Mouse (Mus musculus): ENCODE results near the gene Cenpx. TPM values are rescaled to one million over a fixed set of nuclear protein-coding genes. Genes with fewer than 3 reads are reported as not detected.

The Cenpx gene
- total and polyA plus RNA-seq, 2 experiments from 2014 or later, result 70.8 to 94.6 TPM

DNA sequence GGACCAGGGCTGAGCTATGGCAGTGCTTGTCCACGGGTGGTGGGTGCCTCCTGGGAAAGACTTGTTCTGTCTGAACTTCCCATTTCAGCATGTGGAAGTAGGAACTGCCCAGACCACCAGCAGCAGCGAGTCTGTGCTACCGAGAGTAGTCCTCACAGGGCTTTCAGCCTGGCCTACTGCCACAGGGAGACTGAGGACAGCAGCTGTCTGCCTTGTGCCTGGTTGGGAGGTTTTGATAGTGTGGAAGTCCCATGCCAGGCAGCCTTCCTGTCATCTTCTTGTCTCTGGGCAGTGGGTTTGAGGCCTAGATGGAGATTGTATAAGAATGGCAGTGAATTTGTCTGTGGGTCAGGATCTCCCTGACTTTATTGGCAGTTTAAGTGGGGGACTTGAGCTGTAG lies 24.2 kb downstream of the Cenpx start:
- Histone ChIP-seq H3K4me2 (ENCODE audit: low read depth, low read length, poor library complexity, severe bottlenecking) (no peak overlapping the region), H3K9ac (replicated peaks; ENCODE audit: low read length, poor library complexity, severe bottlenecking) (no peak overlapping the region), H3K36me3 (ENCODE audit: insufficient read depth, low read length) (peaks cover 25% of the 10 kb centered on the region), H3K27ac (ENCODE audit: low read depth, low read length) (no peak overlapping the region), H3K9me3 (ENCODE audit: low read length) (no peaks in the 10 kb centered on the region), H3K4me3 (ENCODE audit: low read depth, low read length) (no peak overlapping the region), H3K27me3 (ENCODE audit: insufficient read depth, low read length) (no peaks in the 10 kb centered on the region), H3K4me1 (ENCODE audit: insufficient read depth, low read length) (no peaks in the 10 kb centered on the region)
- WGBS, result 79% methylated on average over 3 of the region's 3 CpGs
- ATAC-seq (ENCODE audit: low FRiP score) (no peak), DNase-seq (ENCODE audit: low spot score) (no peak)
- no peak for TF ChIP-seq CTCF (IDR thresholded peaks at IDR 0.05)

DNA sequence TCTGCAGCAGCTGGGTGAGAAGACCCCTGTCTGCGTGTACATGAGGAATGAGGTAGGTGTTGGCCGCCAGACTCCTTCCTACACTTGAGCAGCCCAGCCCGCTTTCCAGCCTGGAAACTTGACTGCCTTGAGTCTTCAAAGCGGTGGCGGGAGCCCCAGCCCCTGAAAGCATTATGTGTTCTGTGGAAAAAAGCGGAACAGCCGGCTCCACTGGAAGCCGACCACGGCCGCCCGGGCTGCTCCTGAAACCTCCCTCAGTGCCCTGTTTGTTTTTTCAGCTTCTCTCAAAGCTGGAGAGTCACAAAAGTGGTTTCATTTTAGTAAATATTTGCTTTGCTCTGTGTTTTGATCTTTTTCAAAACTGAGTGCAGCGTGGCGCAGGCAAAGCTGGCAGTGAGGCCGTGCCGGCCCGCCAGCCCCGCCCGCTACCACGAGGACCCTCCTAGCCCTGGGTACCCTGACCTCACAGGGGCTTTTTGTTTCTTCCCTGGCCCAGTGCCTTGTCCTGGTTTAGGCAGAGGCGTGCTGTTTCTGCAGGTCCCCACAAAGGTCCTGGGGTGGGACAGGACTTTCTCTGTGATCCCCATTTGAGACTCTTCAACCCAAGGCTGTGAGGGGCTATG lies 26.8 kb downstream of the Cenpx start:
- 70% methylated on average over 20 of the region's 20 CpGs for WGBS
- H3K27me3 ChIP-seq (ENCODE audit: insufficient read depth, low read length), result no peaks in the 10 kb centered on the region
- TF ChIP-seq CTCF (IDR thresholded peaks at IDR 0.05), result no peak
- no peak for DNase-seq (ENCODE audit: low spot score)
- H3K27ac ChIP-seq (ENCODE audit: low read depth, low read length), result no peak overlapping the region
- no peak overlapping the region for H3K4me3 ChIP-seq (ENCODE audit: low read depth, low read length)
- no peak overlapping the region for H3K4me2 ChIP-seq (ENCODE audit: low read depth, low read length, poor library complexity, severe bottlenecking)
- no peak overlapping the region for H3K9ac ChIP-seq (replicated peaks; ENCODE audit: low read length, poor library complexity, severe bottlenecking)
- no peaks in the 10 kb centered on the region for H3K9me3 ChIP-seq (ENCODE audit: low read length)
- H3K36me3 ChIP-seq (ENCODE audit: insufficient read depth, low read length), result peaks cover 36% of the 10 kb centered on the region
- ATAC-seq (ENCODE audit: low FRiP score), result no peak
- H3K4me1 ChIP-seq (ENCODE audit: insufficient read depth, low read length), result no peaks in the 10 kb centered on the region

DNA sequence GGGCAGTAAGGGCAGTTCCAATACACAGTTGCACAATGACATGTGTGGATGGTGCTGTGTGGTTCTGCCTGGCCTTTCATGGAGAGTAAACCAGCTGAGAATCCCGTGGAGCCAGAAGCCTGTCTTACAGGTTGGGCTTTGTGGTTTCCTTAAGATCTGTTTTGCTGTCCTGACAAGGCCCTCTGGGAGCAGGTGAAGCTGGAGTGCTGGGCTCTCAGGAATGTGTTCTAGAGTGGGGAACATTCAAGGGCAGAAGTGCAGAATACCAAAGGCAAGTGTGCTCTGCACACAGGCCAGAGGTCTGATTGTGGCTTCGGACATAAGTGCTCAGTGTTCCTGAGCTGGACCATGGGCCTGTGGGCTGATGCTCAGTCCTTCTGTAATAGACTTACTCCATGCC lies 28.9 kb downstream of the Cenpx start:
- DNase-seq (ENCODE audit: low spot score), result no peak
- peaks cover 54% of the 10 kb centered on the region for H3K36me3 ChIP-seq (ENCODE audit: insufficient read depth, low read length)

DNA sequence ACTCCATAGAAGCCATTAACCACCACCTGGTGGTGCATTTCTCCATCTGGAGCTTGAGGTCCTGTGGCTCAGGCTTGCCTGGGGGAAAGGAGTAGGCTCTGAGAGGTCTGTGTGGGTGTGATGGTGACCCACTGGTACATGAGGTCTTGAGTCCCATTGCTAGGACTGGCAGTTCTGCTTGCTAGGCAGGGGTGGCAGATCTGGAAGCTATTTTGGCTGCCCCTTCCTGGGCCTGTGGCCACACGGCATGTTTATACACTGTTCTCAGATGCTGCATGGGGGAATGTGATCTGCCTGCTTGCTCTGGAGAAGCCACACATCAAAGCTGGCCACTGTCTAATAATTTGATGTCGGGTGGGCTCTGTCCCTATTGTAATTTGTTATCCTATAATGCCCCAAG lies 29.5 kb downstream of the Cenpx start:
- no peaks in the 10 kb centered on the region for H3K4me1 ChIP-seq (ENCODE audit: insufficient read depth, low read length)
- H3K27me3 ChIP-seq (ENCODE audit: insufficient read depth, low read length), result no peaks in the 10 kb centered on the region
- H3K36me3 ChIP-seq (ENCODE audit: insufficient read depth, low read length), result peaks cover 50% of the 10 kb centered on the region
- no peak for TF ChIP-seq CTCF (IDR thresholded peaks at IDR 0.05)
- ATAC-seq (ENCODE audit: low FRiP score) (no peak), DNase-seq (ENCODE audit: low spot score) (no peak)
- no peak overlapping the region for H3K9ac ChIP-seq (replicated peaks; ENCODE audit: low read length, poor library complexity, severe bottlenecking)
- no peaks in the 10 kb centered on the region for H3K9me3 ChIP-seq (ENCODE audit: low read length)
- H3K27ac ChIP-seq (ENCODE audit: low read depth, low read length), result no peak overlapping the region
- no peak overlapping the region for H3K4me2 ChIP-seq (ENCODE audit: low read depth, low read length, poor library complexity, severe bottlenecking)
- H3K4me3 ChIP-seq (ENCODE audit: low read depth, low read length), result no peak overlapping the region
- 82% methylated on average over 2 of the region's 2 CpGs for WGBS

More for the DNA sequence above, 28.9 kb downstream of the Cenpx start:
- no peak overlapping the region for H3K4me3 ChIP-seq (ENCODE audit: low read depth, low read length)
- 77% methylated on average over 2 of the region's 2 CpGs for WGBS
- no peak overlapping the region for H3K4me2 ChIP-seq (ENCODE audit: low read depth, low read length, poor library complexity, severe bottlenecking)
- no peak for TF ChIP-seq CTCF (IDR thresholded peaks at IDR 0.05)
- no peaks in the 10 kb centered on the region for H3K4me1 ChIP-seq (ENCODE audit: insufficient read depth, low read length)
- ATAC-seq (ENCODE audit: low FRiP score), result no peak
- H3K9ac ChIP-seq (replicated peaks; ENCODE audit: low read length, poor library complexity, severe bottlenecking), result no peak overlapping the region
- H3K9me3 ChIP-seq (ENCODE audit: low read length), result no peaks in the 10 kb centered on the region
- no peaks in the 10 kb centered on the region for H3K27me3 ChIP-seq (ENCODE audit: insufficient read depth, low read length)
- H3K27ac ChIP-seq (ENCODE audit: low read depth, low read length), result no peak overlapping the region

DNA sequence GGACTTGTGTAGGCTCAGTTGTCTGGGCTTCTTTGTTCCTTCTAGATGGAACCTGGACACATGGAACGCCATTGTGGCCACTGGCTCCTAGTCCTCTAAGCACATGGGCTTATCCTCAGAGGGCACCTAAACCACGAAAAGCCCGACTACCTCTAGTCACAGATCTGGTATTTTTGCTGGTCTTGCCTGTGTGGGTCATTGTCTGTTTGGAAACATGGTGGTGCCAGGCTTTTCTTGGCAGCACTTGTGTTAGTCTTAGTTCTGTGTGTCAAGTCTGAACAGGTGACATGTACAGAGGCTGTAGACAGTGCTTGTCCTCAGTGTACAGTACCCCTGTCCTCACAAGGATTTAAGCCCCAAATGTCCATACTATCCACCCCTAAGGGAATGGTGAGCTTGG lies 30.0 kb downstream of the Cenpx start:
- DNase-seq (ENCODE audit: low spot score) (no peak), ATAC-seq (ENCODE audit: low FRiP score) (no peak)
- no peak for TF ChIP-seq CTCF (IDR thresholded peaks at IDR 0.05)
- no peaks in the 10 kb centered on the region for H3K4me1 ChIP-seq (ENCODE audit: insufficient read depth, low read length)
- peaks cover 46% of the 10 kb centered on the region for H3K36me3 ChIP-seq (ENCODE audit: insufficient read depth, low read length)
- no peak overlapping the region for H3K27ac ChIP-seq (ENCODE audit: low read depth, low read length)
- H3K4me3 ChIP-seq (ENCODE audit: low read depth, low read length), result no peak overlapping the region
- 93% methylated on average over 3 of the region's 3 CpGs for WGBS
- H3K9ac ChIP-seq (replicated peaks; ENCODE audit: low read length, poor library complexity, severe bottlenecking), result no peak overlapping the region
- no peaks in the 10 kb centered on the region for H3K27me3 ChIP-seq (ENCODE audit: insufficient read depth, low read length)
- H3K9me3 ChIP-seq (ENCODE audit: low read length), result no peaks in the 10 kb centered on the region
- no peak overlapping the region for H3K4me2 ChIP-seq (ENCODE audit: low read depth, low read length, poor library complexity, severe bottlenecking)

DNA sequence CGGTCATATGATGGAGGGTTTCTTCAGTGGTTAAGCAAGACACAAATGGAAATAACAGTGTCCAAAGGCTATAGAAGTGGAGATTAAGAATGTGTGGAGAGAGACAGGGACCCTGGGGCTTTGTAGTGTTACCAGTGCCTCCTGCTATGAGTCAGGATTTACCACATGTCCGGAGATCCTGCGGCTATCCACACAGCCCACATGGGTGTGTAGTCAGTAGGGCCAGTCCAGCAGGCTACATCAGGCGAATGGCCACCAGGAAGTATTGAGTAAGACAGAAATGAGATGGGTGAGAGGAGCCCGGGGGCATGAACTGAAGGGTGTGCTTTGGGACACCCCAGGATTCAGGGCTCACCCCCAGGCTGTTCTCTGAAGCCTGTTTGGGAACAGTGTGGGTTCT lies 30.9 kb downstream of the Cenpx start:
- H3K36me3 ChIP-seq (ENCODE audit: insufficient read depth, low read length), result peaks cover 52% of the 10 kb centered on the region
- 92% methylated on average over 5 of the region's 5 CpGs for WGBS

More for the DNA sequence above, 30.9 kb downstream of the Cenpx start:
- DNase-seq (ENCODE audit: low spot score) (no peak), ATAC-seq (ENCODE audit: low FRiP score) (no peak)
- Histone ChIP-seq H3K9me3 (ENCODE audit: low read length) (no peaks in the 10 kb centered on the region), H3K4me3 (ENCODE audit: low read depth, low read length) (no peak overlapping the region), H3K4me2 (ENCODE audit: low read depth, low read length, poor library complexity, severe bottlenecking) (no peak overlapping the region), H3K4me1 (ENCODE audit: insufficient read depth, low read length) (no peaks in the 10 kb centered on the region), H3K27ac (ENCODE audit: low read depth, low read length) (no peak overlapping the region), H3K9ac (replicated peaks; ENCODE audit: low read length, poor library complexity, severe bottlenecking) (no peak overlapping the region), H3K27me3 (ENCODE audit: insufficient read depth, low read length) (no peaks in the 10 kb centered on the region)
- no peak for TF ChIP-seq CTCF (IDR thresholded peaks at IDR 0.05)
